20 mouse cellular contexts compared by ENCODE assay signal in the genomic region with DNA sequence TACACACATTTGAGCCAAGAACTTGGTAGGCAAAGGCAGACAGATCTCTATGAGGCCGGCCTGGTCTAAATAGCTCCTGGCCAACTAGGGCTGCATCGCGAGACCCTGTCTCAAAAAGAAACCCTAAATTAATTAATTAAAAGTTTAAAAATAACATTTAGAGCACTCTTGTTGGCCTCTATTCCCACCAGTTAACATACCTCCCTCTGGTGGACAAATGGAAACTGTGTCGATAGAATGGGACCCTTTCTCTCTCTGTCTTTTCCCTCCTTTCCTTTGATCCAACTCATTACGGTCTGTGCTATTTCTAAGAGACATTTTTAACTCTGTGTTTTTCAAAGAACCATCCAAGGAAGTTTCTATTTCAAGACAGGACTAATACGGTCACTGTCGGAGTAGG. TPM values are rescaled to one million over a fixed set of nuclear protein-coding genes. Genes with fewer than 3 reads are reported as not detected.
DNase-seq lines count a peak whose midpoint lies in the region; ATAC-seq and TF ChIP-seq lines count a peak whose summit lies in the region.
"Had no signal": no experiment of that assay in that cellular context is flagged by ENCODE, and none has a peak within 500 bp of the region (broad histone marks: within the 10 kb centered on the region; RNA-seq: fewer than 3 reads in every experiment).

No protein-coding gene starts in this region.

- in situ Hi-C loops in CH12.LX (cut with MboI; ENCODE audit: low pct_ligation_motif_present, low pct_unique_long_range_greater_than_20kb, low sequenced_read_pairs), result no loop called here

- peak; percentile 63 for DNase-seq in 3T3-L1 (ENCODE audit: low read depth, low spot score)
- no peak for DNase-seq in CH12.LX (ENCODE audit: extremely low read depth)
- peak; percentile 34 for DNase-seq in ZHBTc4 (ENCODE audit: low read depth, low spot score)
- DNase-seq in T-cell, adult 2 months (ENCODE audit: low spot score), result no peak
- DNase-seq in cerebellum, postnatal 25 days, result no peak
- DNase-seq: adrenal gland, postnatal 14 days; cerebellum, postnatal 36 days; heart, postnatal 14 days; kidney, postnatal 14 days; lung, adult 2 months; right cerebral cortex, postnatal 14 days; thymus, postnatal 25 days had no signal

- H3K9ac ChIP-seq in intestine, postnatal 0 days (ENCODE audit: low read depth, low read length), result no peak overlapping the region
- H3K9ac ChIP-seq in intestine, embryonic 15.5 days, result no peak overlapping the region
- no peak overlapping the region; the same call in 1 of the 2 replicates for H3K9ac ChIP-seq in CH12.LX (ENCODE audit: insufficient read depth, low read depth)
- H3K9ac ChIP-seq: embryonic facial prominence, embryonic 13.5 days; forebrain, embryonic 12.5 days had no signal

- peak; percentile 64 for TF ChIP-seq CTCF in intestine, postnatal 0 days (IDR thresholded peaks at IDR 0.05; ENCODE audit: low read depth)
- TF ChIP-seq CTCF in CH12.LX (conservative IDR thresholded peaks at IDR 0.05 in 1 of 2, IDR thresholded peaks at IDR 0.05 in 1 of 2; ENCODE audit: low read depth in 2 of 2, low read length in 2 of 2), result peak in 1 of 2 experiments; percentile 52; a peak in 2 of 4 replicates

- no peak overlapping the region for H3K4me2 ChIP-seq in intestine, postnatal 0 days (replicated peaks; ENCODE audit: low read depth)
- no peak overlapping the region for H3K4me2 ChIP-seq in intestine, embryonic 15.5 days (replicated peaks)
- H3K4me2 ChIP-seq in CH12.LX (ENCODE audit: insufficient read depth, low read depth, poor library complexity, severe bottlenecking), result no peak overlapping the region
- H3K4me2 ChIP-seq: forebrain, embryonic 12.5 days had no signal

- dilution Hi-C loops in CH12.LX (cut with MboI; ENCODE audit: extremely low pct_ligation_motif_present, extremely low pct_unique_long_range_greater_than_20kb, low sequenced_read_pairs), result no loop called here

- no peak overlapping the region for H3K27ac ChIP-seq in intestine, postnatal 0 days (ENCODE audit: low read depth, low read length)
- no peak overlapping the region for H3K27ac ChIP-seq in intestine, embryonic 15.5 days
- no peak overlapping the region for H3K27ac ChIP-seq in CH12.LX (ENCODE audit: insufficient read depth, low read depth)
- H3K27ac ChIP-seq: embryonic facial prominence, embryonic 13.5 days; forebrain, embryonic 12.5 days; limb, embryonic 10.5 days had no signal

- TF ChIP-seq POLR2A in CH12.LX (IDR thresholded peaks at IDR 0.05; ENCODE audit: low read depth, low read length), result no peak

- TF ChIP-seq RAD21 in CH12.LX (IDR thresholded peaks at IDR 0.05; ENCODE audit: low read depth, low read length), result no peak; the same call in 1 of the 2 replicates

- no peak for ATAC-seq in intestine, postnatal 0 days
- ATAC-seq in intestine, embryonic 15.5 days, result no peak
- ATAC-seq in frontal cortex, adult (ENCODE audit: low TSS enrichment), result no peak
- ATAC-seq: inflammation-experienced regulatory T-cells, adult 6 months had no signal

- H3K4me3 ChIP-seq in intestine, postnatal 0 days (ENCODE audit: low read depth, low read length), result no peak overlapping the region
- H3K4me3 ChIP-seq in intestine, embryonic 15.5 days (replicated peaks), result no peak overlapping the region
- H3K4me3 ChIP-seq in CH12.LX (replicated peaks in 1 of 3; ENCODE audit: low read depth in 2 of 3, low read length in 2 of 3, poor library complexity in 1 of 3), result no peak overlapping the region
- H3K4me3 ChIP-seq: embryonic facial prominence, embryonic 13.5 days; forebrain, embryonic 12.5 days; limb, embryonic 10.5 days had no signal

- H3K9me3 ChIP-seq in intestine, postnatal 0 days (ENCODE audit: control insufficient read depth), result no peaks in the 10 kb centered on the region
- no peaks in the 10 kb centered on the region for H3K9me3 ChIP-seq in intestine, embryonic 15.5 days
- H3K9me3 ChIP-seq in CH12.LX (replicated peaks; ENCODE audit: low read length), result peaks cover 3% of the 10 kb centered on the region
- H3K9me3 ChIP-seq: embryonic facial prominence, embryonic 13.5 days; forebrain, embryonic 12.5 days; limb, embryonic 10.5 days; megakaryocyte, embryonic 14.5 days had no signal

- no peaks in the 10 kb centered on the region for H3K4me1 ChIP-seq in intestine, postnatal 0 days (replicated peaks; ENCODE audit: control insufficient read depth, insufficient read depth, low read length)
- peaks cover 12% of the 10 kb centered on the region; the same call in 1 of the 2 replicates for H3K4me1 ChIP-seq in intestine, embryonic 15.5 days (replicated peaks)
- peaks cover 0 to 20% of the 10 kb centered on the region in 2 experiments; a peak in 2 of 4 replicates for H3K4me1 ChIP-seq in CH12.LX (ENCODE audit: control insufficient read depth in 1 of 2, insufficient read depth in 2 of 2)

- no peaks in the 10 kb centered on the region for H3K27me3 ChIP-seq in intestine, postnatal 0 days (replicated peaks; ENCODE audit: control insufficient read depth, insufficient read depth, low read length)
- no peaks in the 10 kb centered on the region for H3K27me3 ChIP-seq in intestine, embryonic 15.5 days (replicated peaks)
- peaks cover 21% of the 10 kb centered on the region for H3K27me3 ChIP-seq in CH12.LX (replicated peaks)
- H3K27me3 ChIP-seq: embryonic facial prominence, embryonic 13.5 days; megakaryocyte, embryonic 14.5 days had no signal

- no peaks in the 10 kb centered on the region for H3K36me3 ChIP-seq in intestine, postnatal 0 days (ENCODE audit: control insufficient read depth, insufficient read depth)
- H3K36me3 ChIP-seq in intestine, embryonic 15.5 days, result no peaks in the 10 kb centered on the region
- peaks cover 0 to 5% of the 10 kb centered on the region in 2 experiments for H3K36me3 ChIP-seq in CH12.LX (replicated peaks in 1 of 2; ENCODE audit: control insufficient read depth in 1 of 2, insufficient read depth in 1 of 2, low read length in 1 of 2)
- H3K36me3 ChIP-seq: embryonic facial prominence, embryonic 13.5 days had no signal

- TF ChIP-seq EP300 in CH12.LX (IDR thresholded peaks at IDR 0.05; ENCODE audit: low read length), result no peak

- H3K79me2 ChIP-seq in CH12.LX (replicated peaks; ENCODE audit: control insufficient read depth, extremely low read depth, insufficient read depth, poor library complexity, severe bottlenecking), result peaks cover 7% of the 10 kb centered on the region; the same call in 1 of the 2 replicates

- WGBS in intestine, postnatal 0 days, result 65% methylated on average over 7 of the region's 7 CpGs
- 63% methylated on average over 7 of the region's 7 CpGs for WGBS in intestine, embryonic 15.5 days

TF ChIP-seq in CH12.LX, 34 proteins besides CTCF, POLR2A, EP300 and RAD21:
- TF ChIP-seq SMC3 (IDR thresholded peaks at IDR 0.05; ENCODE audit: low read depth, low read length), result 0 out of 2 replicates have a peak, but pooled peaks have one; percentile 7
- no peak for TF ChIP-seq USF1 (IDR thresholded peaks at IDR 0.05; ENCODE audit: low read depth, low read length)

RNA-seq across cellular contexts. Expression of a gene that starts 1.7 kb away (rescaled TPM):
- 9.4 and 12.3 TPM in 2 replicates for polyA plus RNA-seq in intestine, postnatal 0 days (2015; fragmentation: Nextera tagmentation; extraction: Ambion mirVana)
- 31.1 and 31.9 TPM in 2 replicates for polyA plus RNA-seq in intestine, embryonic 15.5 days (2015; fragmentation: Nextera tagmentation; extraction: Ambion mirVana)
- total RNA-seq in CH12.LX (2012; rRNA removed) (25.8 and 28.8 TPM in 2 replicates), CH12.LX (2014; rRNA removed) (38.7 and 40.2 TPM in 2 replicates)
- 17.0 and 19.2 TPM in 2 replicates for polyA plus RNA-seq in CH12.LX (2012; ENCODE audit: insufficient read length, low read depth)

RNA-seq across cellular contexts. Expression of a gene that starts 4.9 kb away (rescaled TPM):
- polyA plus RNA-seq in intestine, postnatal 0 days (2015; fragmentation: Nextera tagmentation; extraction: Ambion mirVana), result 11.5 and 13.0 TPM in 2 replicates
- 18.0 and 19.3 TPM in 2 replicates for polyA plus RNA-seq in intestine, embryonic 15.5 days (2015; fragmentation: Nextera tagmentation; extraction: Ambion mirVana)
- total RNA-seq in CH12.LX (2012; rRNA removed) (1.5 and 1.6 TPM in 2 replicates), CH12.LX (2014; rRNA removed) (0.64 and 1.3 TPM in 2 replicates)
- 1.4 and 1.8 TPM in 2 replicates for polyA plus RNA-seq in CH12.LX (2012; ENCODE audit: insufficient read length, low read depth)

Comparison
In these comparisons a context has a peak if more than half of its experiments do, and no peak if none do; other contexts are left out.
1. DNase-seq: peak in 3T3-L1 (single experiment) and ZHBTc4 (single experiment); none in CH12.LX (single experiment), T-cell, adult 2 months (single experiment) and cerebellum, postnatal 25 days (0 of 2).